Mouse (Mus musculus) midbrain, embryonic 13.5 days (tissue): ENCODE measurements around the gene Acaca. TPM values are rescaled to one million over a fixed set of nuclear protein-coding genes. Genes with fewer than 3 reads are reported as not detected.
A peak's percentile ranks its signal among the peaks of the same experiment; 100 is the strongest.

ENCODE experiments used
- ATAC-seq: fragments of 200-750 bp; cut with Nextera tagmentation; 2 replicates; pipeline ENCODE4 v1.8.0; 2017; ENCODE audit warnings: mild to moderate bottlenecking, moderate TSS enrichment, moderate library complexity
- H3K27ac ChIP-seq: fragments of 300-500 bp; sonication (generic); 2 replicates; pipeline ENCODE4 v1.5.1; 2015; ENCODE audit warnings: inconsistent platforms, mild to moderate bottlenecking, moderate library complexity
- H3K27me3 ChIP-seq: fragments of 300-500 bp; sonication (generic); 2 replicates; pipeline ENCODE4 v1.6.1; 2015; ENCODE audit warnings: mild to moderate bottlenecking, inconsistent platforms
- H3K36me3 ChIP-seq: fragments of 300-500 bp; sonication (generic); 2 replicates; pipeline ENCODE4 v1.6.1; 2015; ENCODE audit warnings: mild to moderate bottlenecking, inconsistent platforms
- H3K4me1 ChIP-seq: fragments of 300-500 bp; sonication (generic); replicated peaks from 2 replicates; pipeline ENCODE4 v1.6.1; 2015; ENCODE audit warnings: inconsistent platforms
- H3K4me2 ChIP-seq: fragments of 300-500 bp; sonication (generic); replicated peaks from 2 replicates; pipeline ENCODE4 v1.6.1; 2015; ENCODE audit warnings: moderate library complexity, mild to moderate bottlenecking, inconsistent platforms
- H3K4me3 ChIP-seq: fragments of 300-500 bp; sonication (generic); replicated peaks from 2 replicates; pipeline ENCODE4 v1.5.1; 2015; ENCODE audit warnings: mild to moderate bottlenecking, inconsistent platforms
- H3K9ac ChIP-seq: fragments of 300-500 bp; sonication (generic); replicated peaks from 2 replicates; pipeline ENCODE4 v1.6.1; 2015; ENCODE audit warnings: mild to moderate bottlenecking, inconsistent platforms
- H3K9me3 ChIP-seq: fragments of 300-500 bp; sonication (generic); 2 replicates; pipeline ENCODE4 v1.6.1; 2016; ENCODE audit warnings: mild to moderate bottlenecking, inconsistent platforms
- WGBS: fragments of 180-500 bp; shearing (Covaris S2); methylation state at CpG from one replicate; pipeline ENCODE4 v1.1.7; 2015; 5-methylcytosine and 5-hydroxymethylcytosine counted together
- polyA plus RNA-seq: library from polyadenylated mRNA; unstranded; fragments of >200 nt; fragmentation: Nextera tagmentation; extraction: Ambion mirVana; gene quantifications from 2 replicates; pipeline ENCODE4 v1.2.1, GENCODE M21; 2015

Gene Acaca
- polyA plus RNA-seq, 1 experiment from 2014 or later = 28.3 TPM

DNA sequence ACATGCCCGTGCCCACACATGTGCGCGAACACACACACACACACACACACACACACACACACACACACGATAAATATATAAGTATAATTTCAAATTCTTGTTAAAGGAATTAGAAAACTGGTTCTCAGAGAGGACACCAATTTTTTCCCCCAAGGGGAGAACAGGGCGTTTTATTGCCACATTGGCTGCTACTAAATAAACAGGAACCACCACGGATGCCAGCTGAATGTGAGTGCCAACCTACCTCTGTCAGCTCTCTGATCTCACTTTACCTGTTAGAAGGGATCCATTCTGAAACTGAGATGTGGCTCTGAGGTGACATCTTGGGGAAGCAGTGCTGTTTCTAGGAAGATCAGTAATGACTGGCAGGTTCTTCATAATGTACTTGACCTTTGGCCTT lies 34.7 kb downstream of the Acaca start:
- Histone ChIP-seq H3K36me3 (no peaks in the 10 kb centered on the region), H3K4me3 (no peak overlapping the region), H3K27me3 (no peaks in the 10 kb centered on the region), H3K9ac (no peak overlapping the region), H3K27ac (no peak overlapping the region), H3K4me1 (peaks cover 4% of the 10 kb centered on the region; the same call in 1 of the 2 replicates), H3K9me3 (no peaks in the 10 kb centered on the region), H3K4me2 (no peak overlapping the region)
- ATAC-seq = no peak
- WGBS = 91% methylated on average over 6 of the region's 6 CpGs

DNA sequence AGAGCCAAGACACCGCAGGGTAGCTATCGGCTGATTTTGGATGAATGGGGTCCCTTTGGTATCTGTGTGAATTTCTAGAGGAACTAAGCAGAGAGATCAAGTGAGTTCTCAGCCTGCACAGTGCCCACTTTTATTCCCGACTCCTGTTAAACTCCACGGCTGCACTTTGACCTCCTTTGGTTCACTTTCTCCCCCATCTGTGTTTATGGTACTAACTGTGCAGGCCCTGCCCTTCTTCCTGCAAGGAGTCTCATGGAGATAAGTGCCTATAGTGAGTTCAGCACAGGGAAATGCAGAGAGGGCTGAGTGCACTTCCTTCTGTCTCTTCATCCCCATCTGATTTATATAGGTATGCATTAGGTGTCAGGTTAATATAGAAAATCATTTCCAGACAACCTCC lies 35.1 kb downstream of the Acaca start:
- Histone ChIP-seq H3K4me3 (no peak overlapping the region), H3K4me2 (no peak overlapping the region), H3K9ac (no peak overlapping the region), H3K4me1 (peaks cover 4% of the 10 kb centered on the region; the same call in 1 of the 2 replicates), H3K27ac (no peak overlapping the region), H3K9me3 (no peaks in the 10 kb centered on the region), H3K36me3 (no peaks in the 10 kb centered on the region), H3K27me3 (no peaks in the 10 kb centered on the region)
- no peak for ATAC-seq
- WGBS = 71% methylated on average over 4 of the region's 4 CpGs

DNA sequence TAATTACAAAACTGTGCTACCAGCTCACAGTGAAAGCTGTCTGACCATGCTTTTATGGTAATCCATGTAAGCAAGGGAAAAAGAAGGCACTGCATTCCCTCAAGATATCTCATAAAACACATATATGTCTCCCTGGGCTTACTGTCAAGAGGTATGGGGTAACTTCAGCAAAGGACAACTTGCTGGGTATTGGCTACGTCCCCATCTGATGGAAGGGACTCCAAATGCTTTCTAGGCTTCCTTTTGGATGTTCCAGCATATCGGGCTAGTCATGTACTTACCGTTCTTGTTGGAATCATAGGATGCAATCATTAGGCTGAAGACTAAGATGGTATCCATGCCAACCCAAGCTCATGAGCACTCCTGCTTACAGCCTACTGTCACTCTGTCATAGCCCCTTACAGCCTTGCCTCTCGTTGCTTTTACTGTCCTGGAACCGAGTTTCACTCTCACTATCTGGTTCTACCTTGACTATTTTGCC lies 37.6 kb downstream of the Acaca start, which contains the start of gene Gm11437:
Gm11437 (minus strand) TSS at position 431 of the 481 bp plus-strand sequence.
- Histone ChIP-seq H3K36me3 (no peaks in the 10 kb centered on the region), H3K4me2 (no peak within 1 kb of the TSS), H3K27ac (no peak within 1 kb of the TSS), H3K9me3 (no peaks in the 10 kb centered on the region), H3K4me3 (no peak within 1 kb of the TSS), H3K27me3 (no peaks in the 10 kb centered on the region), H3K4me1 (peaks cover 4% of the 10 kb centered on the region; the same call in 1 of the 2 replicates), H3K9ac (no peak within 1 kb of the TSS)
- no peak for ATAC-seq
- WGBS = 85% methylated on average over 5 of the region's 5 CpGs

DNA sequence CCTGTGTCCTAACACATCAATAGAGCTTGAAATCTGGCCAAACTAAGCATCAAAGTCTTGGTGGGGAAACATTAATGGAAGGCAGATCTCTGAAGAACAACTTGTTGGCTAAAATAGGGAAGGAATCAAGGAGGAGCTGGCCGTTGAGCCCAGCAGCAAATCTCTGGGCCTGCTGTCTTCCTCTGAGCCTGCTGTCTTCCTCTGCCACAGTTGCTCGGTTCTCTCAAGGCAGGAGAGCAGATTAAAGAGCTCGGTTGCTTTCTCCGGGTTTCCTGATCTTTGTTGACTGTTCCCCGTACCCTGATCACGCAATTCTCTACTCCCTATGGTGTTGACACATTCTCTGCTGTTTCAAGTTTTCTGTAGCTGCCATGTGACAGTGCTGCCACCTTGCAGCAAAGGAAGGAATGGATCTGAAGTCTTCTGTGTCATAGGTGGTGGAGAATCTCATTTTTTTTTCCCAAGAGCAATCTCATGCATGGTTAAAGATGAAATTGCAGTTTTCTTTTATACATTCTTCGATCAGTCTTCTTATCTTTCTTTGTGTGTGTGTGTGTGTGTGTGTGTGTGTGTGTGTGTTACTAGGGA lies 39.3 kb downstream of the Acaca start:
- no peak for ATAC-seq
- no peaks in the 10 kb centered on the region for H3K9me3 ChIP-seq
- no peaks in the 10 kb centered on the region for H3K27me3 ChIP-seq
- H3K27ac ChIP-seq = no peak overlapping the region
- peaks cover 4% of the 10 kb centered on the region; the same call in 1 of the 2 replicates for H3K4me1 ChIP-seq
- H3K4me2 ChIP-seq = peak overlapping the region; percentile 33; the same call in 1 of the 2 replicates
- H3K4me3 ChIP-seq = no peak overlapping the region
- H3K9ac ChIP-seq = no peak overlapping the region
- H3K36me3 ChIP-seq = no peaks in the 10 kb centered on the region
- 17% methylated on average over 7 of the region's 7 CpGs for WGBS

DNA sequence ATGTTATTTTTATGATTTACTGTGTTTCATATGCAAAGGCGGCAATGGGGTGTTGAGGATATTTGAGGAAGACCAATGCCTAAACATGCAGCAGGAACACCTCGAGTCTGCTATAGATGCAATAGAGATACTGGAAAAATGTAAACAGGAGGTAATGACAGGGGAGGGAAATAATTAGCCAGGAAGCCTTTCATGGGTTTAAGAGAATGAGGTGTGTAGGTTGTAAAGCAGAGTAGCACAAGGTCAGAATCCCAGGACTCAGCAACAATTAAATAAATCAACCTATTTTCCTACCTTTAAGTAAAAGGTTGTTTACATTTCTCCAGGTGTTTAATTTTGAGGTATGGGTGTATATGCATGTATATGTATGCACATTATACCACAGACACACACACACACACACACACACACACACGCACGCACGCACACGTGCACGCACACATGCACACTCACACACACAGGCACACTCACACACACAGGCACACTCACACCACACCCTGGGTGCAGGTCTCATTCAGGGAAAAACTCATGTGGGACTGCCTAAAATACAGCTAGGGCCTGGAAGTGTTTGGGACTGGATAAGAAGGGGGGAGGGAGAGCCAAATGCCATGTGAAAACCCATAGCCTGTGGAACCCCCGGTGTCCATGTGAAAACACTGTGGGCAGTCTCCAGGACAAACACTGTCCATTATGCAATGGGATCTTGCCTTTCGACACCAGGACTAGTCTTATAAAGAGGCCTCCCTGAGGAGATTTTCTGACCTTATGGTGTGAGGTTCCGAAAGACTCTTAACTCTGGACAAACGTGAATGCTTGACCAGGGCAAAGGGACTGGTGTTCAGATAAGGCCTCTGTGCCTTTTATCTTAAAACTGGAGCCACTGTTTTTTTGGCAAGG lies 43.3 kb downstream of the Acaca start:
- H3K4me2 ChIP-seq = no peak overlapping the region
- ATAC-seq = no peak
- H3K36me3 ChIP-seq = no peaks in the 10 kb centered on the region
- no peaks in the 10 kb centered on the region for H3K9me3 ChIP-seq
- H3K27ac ChIP-seq = no peak overlapping the region
- H3K9ac ChIP-seq = no peak overlapping the region
- H3K4me1 ChIP-seq = peaks cover 4% of the 10 kb centered on the region; the same call in 1 of the 2 replicates
- no peak overlapping the region for H3K4me3 ChIP-seq
- 69% methylated on average over 11 of the region's 11 CpGs for WGBS
- H3K27me3 ChIP-seq = no peaks in the 10 kb centered on the region

DNA sequence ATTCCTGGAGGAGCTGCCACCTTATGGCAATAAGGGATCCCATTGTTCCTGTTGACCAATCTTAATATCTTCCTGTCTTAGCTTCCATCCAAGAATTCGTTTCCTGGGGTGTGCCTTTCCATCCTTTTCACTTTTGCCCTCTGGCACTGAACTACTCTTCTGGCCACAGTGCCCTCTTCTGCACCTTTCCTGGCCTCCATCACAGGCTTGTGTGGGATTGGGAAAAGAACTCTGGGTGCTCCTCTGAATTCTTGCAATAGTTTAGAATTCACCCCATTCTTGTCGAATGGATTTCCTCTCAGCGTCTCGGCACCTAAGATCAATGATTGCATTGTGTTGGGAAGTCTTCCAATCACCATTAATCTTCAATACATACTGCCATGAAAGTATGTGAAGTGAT lies 49.1 kb downstream of the Acaca start:
- peak overlapping the region; percentile 69 for H3K4me2 ChIP-seq
- peaks cover 27% of the 10 kb centered on the region for H3K4me1 ChIP-seq
- H3K9me3 ChIP-seq = no peaks in the 10 kb centered on the region
- H3K36me3 ChIP-seq = no peaks in the 10 kb centered on the region
- no peaks in the 10 kb centered on the region for H3K27me3 ChIP-seq
- 42% methylated on average over 4 of the region's 4 CpGs for WGBS
- no peak overlapping the region for H3K9ac ChIP-seq
- no peak overlapping the region for H3K27ac ChIP-seq
- peak overlapping the region; percentile 84; the same call in 1 of the 2 replicates for H3K4me3 ChIP-seq
- no peak for ATAC-seq

DNA sequence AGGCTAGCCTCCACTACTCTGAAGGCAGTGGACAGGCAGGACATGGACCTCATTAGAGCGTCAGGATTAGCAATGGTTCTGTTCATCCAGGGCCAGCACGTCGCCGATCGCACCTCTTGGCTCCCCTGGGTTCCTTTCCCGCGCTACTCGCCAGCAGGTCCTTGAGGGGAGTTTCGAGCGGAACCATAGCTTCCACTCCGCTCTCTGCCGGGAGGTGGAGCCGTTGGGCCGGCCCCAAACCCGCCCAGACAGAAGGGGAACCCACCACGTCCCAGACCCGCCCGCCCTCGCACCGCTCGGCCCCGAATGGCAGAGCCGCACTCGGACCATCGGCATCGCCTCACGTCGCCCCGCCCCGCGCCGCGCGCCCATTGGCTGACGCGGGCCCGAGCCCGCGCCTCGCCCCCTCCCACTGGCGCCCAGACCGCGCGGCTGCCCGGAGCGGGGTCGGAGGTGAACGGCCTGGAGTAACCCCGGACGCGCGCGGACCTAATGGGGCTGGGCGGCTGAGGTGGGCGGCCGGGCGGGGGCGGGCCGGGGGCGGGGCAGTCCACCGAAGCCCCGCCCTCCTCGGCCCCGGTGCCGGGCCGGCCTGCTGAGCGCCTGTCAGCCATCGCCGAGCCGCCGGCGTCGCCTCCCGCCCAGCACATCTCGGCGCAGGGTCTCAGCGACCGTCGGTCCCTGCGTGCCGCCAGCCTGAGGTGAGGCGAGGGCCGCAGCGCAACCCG lies 49.9 kb downstream of the Acaca start:
- Histone ChIP-seq H3K4me2 (peak overlapping the region; percentile 69), H3K27me3 (no peaks in the 10 kb centered on the region), H3K27ac (peak overlapping the region; percentile 94), H3K36me3 (no peaks in the 10 kb centered on the region), H3K9ac (peak overlapping the region; percentile 84), H3K4me3 (peak overlapping the region; percentile 84), H3K9me3 (no peaks in the 10 kb centered on the region), H3K4me1 (peaks cover 27% of the 10 kb centered on the region)
- peak; percentile 98 for ATAC-seq
- WGBS = under 1% methylated on average over 61 of the region's 85 CpGs

DNA sequence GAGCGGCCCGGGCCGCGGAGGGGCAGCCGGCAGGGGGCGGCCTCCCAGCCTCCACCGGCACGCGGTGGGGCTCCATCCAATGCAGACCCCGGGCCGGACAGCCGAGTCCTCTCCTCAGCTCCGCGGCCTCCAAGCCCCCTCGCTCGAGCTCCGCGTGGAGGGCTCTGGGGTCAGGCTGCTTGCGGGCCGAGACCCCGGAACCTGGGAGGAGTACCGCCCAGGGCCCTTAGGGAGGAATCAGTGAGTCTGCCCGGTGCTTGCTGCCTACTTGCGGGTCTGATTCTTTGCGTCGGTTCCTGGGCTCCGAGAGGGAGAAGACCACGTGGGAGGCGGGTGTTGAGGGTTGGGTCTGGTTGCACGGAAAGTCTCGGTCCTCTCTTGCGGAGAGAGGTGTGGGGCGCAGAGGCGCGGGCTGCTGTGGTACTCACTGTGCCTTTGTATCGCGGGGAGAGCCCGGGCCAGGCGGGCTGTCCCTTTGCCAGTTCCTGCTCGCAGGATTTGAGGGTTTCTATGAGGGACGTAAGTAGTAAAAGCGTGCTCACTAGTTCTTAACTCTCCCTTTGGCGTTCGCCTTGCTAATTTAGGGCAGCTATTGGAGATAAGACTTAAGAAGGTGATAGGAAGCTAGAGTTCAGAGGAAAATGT lies 50.6 kb downstream of the Acaca start:
- Histone ChIP-seq H3K4me1 (peaks cover 27% of the 10 kb centered on the region), H3K36me3 (no peaks in the 10 kb centered on the region), H3K4me2 (peak overlapping the region; percentile 69), H3K4me3 (peak overlapping the region; percentile 84), H3K9me3 (no peaks in the 10 kb centered on the region), H3K9ac (peak overlapping the region; percentile 84), H3K27ac (peak overlapping the region; percentile 94), H3K27me3 (no peaks in the 10 kb centered on the region)
- WGBS = under 1% methylated on average over 44 of the region's 44 CpGs
- ATAC-seq = peak; percentile 65; the same call in 1 of the 2 replicates

DNA sequence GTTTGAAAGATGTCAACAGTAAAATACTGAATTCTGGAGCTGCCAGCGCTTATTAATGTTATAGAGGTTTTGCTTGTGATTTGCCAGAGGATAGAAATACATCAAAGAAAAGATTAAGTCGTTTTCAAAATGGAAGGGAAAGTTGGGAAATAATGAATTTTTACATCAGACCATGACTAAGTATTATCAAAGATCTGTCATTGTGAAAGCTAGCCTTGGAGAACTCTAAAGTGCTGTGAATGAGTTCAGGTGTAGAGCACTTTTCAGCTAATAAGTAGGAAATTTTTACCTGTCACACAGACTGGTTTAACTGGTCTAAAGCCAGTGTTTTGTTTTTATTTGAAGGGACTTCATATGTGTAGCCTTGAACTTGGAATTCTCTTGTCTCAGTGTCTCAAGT lies 51.8 kb downstream of the Acaca start:
- no peak overlapping the region for H3K27ac ChIP-seq
- ATAC-seq = no peak
- WGBS = 60% methylated on average over 2 of the region's 2 CpGs
- no peaks in the 10 kb centered on the region for H3K27me3 ChIP-seq
- H3K4me3 ChIP-seq = peak overlapping the region; percentile 84
- H3K36me3 ChIP-seq = no peaks in the 10 kb centered on the region
- peak overlapping the region; percentile 69 for H3K4me2 ChIP-seq
- H3K9ac ChIP-seq = peak overlapping the region; percentile 84; the same call in 1 of the 2 replicates
- peaks cover 27% of the 10 kb centered on the region for H3K4me1 ChIP-seq
- H3K9me3 ChIP-seq = no peaks in the 10 kb centered on the region

DNA sequence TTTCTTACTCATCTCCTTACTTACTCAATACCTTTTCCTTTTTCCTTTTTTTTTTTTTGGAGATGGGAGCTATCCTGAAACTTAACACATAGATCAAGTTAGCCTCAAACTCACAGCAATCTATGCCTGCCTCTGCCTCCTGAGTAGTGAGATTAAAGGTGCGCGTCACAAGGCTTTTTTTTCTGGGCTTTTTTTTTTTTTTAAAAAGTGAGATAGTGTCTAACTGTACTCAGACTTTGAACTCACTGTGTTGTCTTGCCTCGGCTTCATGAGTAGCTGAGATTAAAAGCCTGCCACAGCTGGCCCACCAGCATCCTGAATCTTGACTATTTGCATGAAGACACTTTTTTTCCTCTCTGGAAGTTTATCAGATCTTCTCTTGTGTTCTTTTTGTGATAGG lies 59.1 kb downstream of the Acaca start:
- H3K4me3 ChIP-seq = no peak overlapping the region
- H3K27ac ChIP-seq = no peak overlapping the region
- H3K9me3 ChIP-seq = no peaks in the 10 kb centered on the region
- no peaks in the 10 kb centered on the region for H3K27me3 ChIP-seq
- no peak overlapping the region for H3K9ac ChIP-seq
- no peak overlapping the region for H3K4me2 ChIP-seq
- WGBS = 86% methylated on average over 3 of the region's 3 CpGs
- no peaks in the 10 kb centered on the region for H3K36me3 ChIP-seq
- no peak for ATAC-seq
- peaks cover 3% of the 10 kb centered on the region for H3K4me1 ChIP-seq

DNA sequence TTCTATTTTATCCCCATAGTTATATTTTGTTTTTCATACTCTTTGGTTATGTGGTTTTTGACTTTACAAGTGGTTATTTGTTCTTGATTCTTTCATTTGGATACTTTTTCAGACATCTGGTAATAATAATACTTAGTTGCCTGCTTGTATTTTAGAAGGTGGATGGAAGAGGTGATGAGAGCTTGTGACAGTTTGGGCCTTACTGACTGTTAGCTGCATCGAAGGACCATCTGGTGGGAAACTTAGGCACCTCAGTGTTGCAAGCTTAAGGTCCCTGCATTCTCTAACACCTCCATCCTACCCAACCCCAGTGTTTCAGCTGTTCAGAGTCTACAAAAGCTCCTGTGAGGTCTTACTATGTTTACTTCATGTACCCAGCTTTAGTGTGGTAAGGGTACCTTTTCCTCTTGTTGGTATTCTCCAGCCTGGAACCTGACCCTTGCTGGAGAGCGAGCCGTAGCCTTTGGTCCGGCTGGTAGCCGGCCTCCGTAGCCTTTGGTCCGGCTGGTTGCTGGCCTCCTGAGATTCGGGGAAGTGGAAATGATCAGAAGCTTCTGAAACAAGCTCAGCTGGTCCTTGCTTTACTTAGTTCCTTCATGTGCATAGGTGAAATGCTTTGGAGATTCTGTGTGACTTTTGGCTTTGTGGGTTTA lies 61.2 kb downstream of the Acaca start:
- Histone ChIP-seq H3K27me3 (no peaks in the 10 kb centered on the region), H3K4me2 (no peak overlapping the region), H3K9me3 (no peaks in the 10 kb centered on the region), H3K4me3 (no peak overlapping the region), H3K9ac (no peak overlapping the region), H3K36me3 (peaks cover 4% of the 10 kb centered on the region; the same call in 1 of the 2 replicates), H3K27ac (no peak overlapping the region), H3K4me1 (peaks cover 3% of the 10 kb centered on the region)
- ATAC-seq = no peak
- WGBS = 94% methylated on average over 8 of the region's 8 CpGs
